Mouse (Mus musculus) lung, adult 2 months (tissue): ENCODE measurements around the gene Gm12185.
"Not testable (repeated sequence)": the region's sequence is repeated elsewhere in the genome, so short reads cannot be mapped to it uniquely, and the experiment has no call there.

ENCODE experiments used
- CTCF ChIP-seq: fragments of 200-500 bp; IDR thresholded peaks from 2 replicates; pipeline ENCODE4 v1.5.1; 2011; ENCODE audit warnings: mild to moderate bottlenecking, low read length, control low read depth; ENCODE audit not compliant: insufficient read depth
- POLR2A ChIP-seq: fragments of 200-500 bp; IDR thresholded peaks from 2 replicates; pipeline ENCODE4 v1.6.1; 2011; ENCODE audit warnings: low read depth, mild to moderate bottlenecking, control low read depth, low read length, borderline replicate concordance; ENCODE audit errors: extremely low read depth

- not testable (repeated sequence) for TF ChIP-seq CTCF, POLR2A
These were observed 8.4 kb upstream of the Gm12185 start for GRCm38 (mm10) chr11:49000411-49000810.
